Mouse (Mus musculus) limb, embryonic 12.5 days (tissue): ENCODE results near the gene Trpc5. TPM values are rescaled to one million over a fixed set of nuclear protein-coding genes. Genes with fewer than 3 reads are reported as not detected.

Experiments used
- ATAC-seq: fragments of 200-750 bp; cut with Nextera tagmentation; 2 replicates; pipeline ENCODE4 v1.8.0; 2017; ENCODE audit warnings: low read depth, moderate TSS enrichment; ENCODE audit not compliant: insufficient number of reproducible peaks, insufficient read depth, low FRiP score, low TSS enrichment
- H3K27ac ChIP-seq: fragments of 300-500 bp; sonication (generic); 2 replicates; pipeline ENCODE4 v1.5.1; 2016; ENCODE audit warnings: mild to moderate bottlenecking, moderate library complexity
- H3K27me3 ChIP-seq: fragments of 300-500 bp; sonication (generic); 2 replicates; pipeline ENCODE4 v1.6.1; 2016; ENCODE audit warnings: mild to moderate bottlenecking, moderate library complexity
- H3K36me3 ChIP-seq: fragments of 300-500 bp; sonication (generic); 2 replicates; pipeline ENCODE4 v1.6.1; 2016; ENCODE audit warnings: mild to moderate bottlenecking, moderate library complexity
- H3K4me1 ChIP-seq: fragments of 300-500 bp; sonication (generic); replicated peaks from 2 replicates; pipeline ENCODE4 v1.6.1; 2016
- H3K4me2 ChIP-seq: fragments of 300-500 bp; sonication (generic); 2 replicates; pipeline ENCODE4 v1.6.1; 2016; ENCODE audit warnings: mild to moderate bottlenecking, moderate library complexity
- H3K4me3 ChIP-seq: fragments of 300-500 bp; sonication (generic); replicated peaks from 2 replicates; pipeline ENCODE4 v1.5.1; 2016; ENCODE audit warnings: mild to moderate bottlenecking
- H3K9ac ChIP-seq: fragments of 300-500 bp; sonication (generic); replicated peaks from 2 replicates; pipeline ENCODE4 v1.6.1; 2016; ENCODE audit warnings: mild to moderate bottlenecking, moderate library complexity
- H3K9me3 ChIP-seq: fragments of 300-500 bp; sonication (generic); 2 replicates; pipeline ENCODE4 v1.6.1; 2016; ENCODE audit warnings: mild to moderate bottlenecking, moderate library complexity
- WGBS: fragments of 180-500 bp; shearing (Covaris S2); methylation state at CpG from one replicate; pipeline ENCODE4 v1.1.7; 2016; 5-methylcytosine and 5-hydroxymethylcytosine counted together
- polyA plus RNA-seq: library from polyadenylated mRNA; unstranded; fragments of >200 nt; fragmentation: Nextera tagmentation; extraction: Ambion mirVana; gene quantifications from 2 replicates; pipeline ENCODE4 v1.2.1, GENCODE M21; 2016

Trpc5 gene
- 0.14 and 0.31 TPM in 2 replicates for polyA plus RNA-seq

DNA sequence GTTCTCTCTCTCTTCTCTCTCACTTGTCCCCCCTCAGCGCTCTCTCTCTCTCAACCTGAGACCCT, at the start of gene Trpc5:
Gene Trpc5 (minus strand): TSS at position 39 of the 65 bp plus-strand sequence.
- ATAC-seq, result no peak
- Histone ChIP-seq H3K27ac (no peak within 1 kb of the TSS), H3K9me3 (no peaks in the 10 kb centered on the region), H3K4me3 (peak within 1 kb of the TSS; percentile 43), H3K4me1 (no peaks in the 10 kb centered on the region), H3K27me3 (peaks cover 49% of the 10 kb centered on the region), H3K4me2 (peak within 1 kb of the TSS; percentile 62), H3K9ac (peak within 1 kb of the TSS; percentile 27; the same call in 1 of the 2 replicates), H3K36me3 (no peaks in the 10 kb centered on the region)
- 14% methylated on average over 1 of the region's 1 CpGs for WGBS

DNA sequence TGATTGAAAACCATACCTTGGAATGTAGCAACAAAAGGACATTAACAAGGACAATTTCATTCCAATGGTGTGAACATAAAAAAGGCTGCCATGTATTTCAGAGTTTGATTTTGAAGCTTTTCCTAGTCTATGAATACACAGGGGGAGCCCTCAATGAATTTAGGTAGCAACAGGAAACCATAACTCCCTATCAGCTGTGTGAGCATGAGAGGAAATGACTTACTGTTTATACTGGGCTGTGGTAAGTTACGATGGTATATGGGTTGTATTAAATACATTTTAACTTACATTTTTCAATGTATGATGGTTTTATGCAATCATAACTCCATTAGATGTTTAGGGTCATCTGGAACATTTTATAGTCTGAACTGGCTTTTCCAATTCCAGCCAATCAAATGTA, 28.4 kb upstream of the Trpc5 start:
- no peak overlapping the region for H3K4me2 ChIP-seq
- H3K36me3 ChIP-seq, result no peaks in the 10 kb centered on the region
- no peak overlapping the region for H3K27ac ChIP-seq
- 82% methylated on average over 1 of the region's 1 CpGs for WGBS
- no peaks in the 10 kb centered on the region for H3K4me1 ChIP-seq
- H3K9ac ChIP-seq, result no peak overlapping the region
- H3K9me3 ChIP-seq, result no peaks in the 10 kb centered on the region
- H3K27me3 ChIP-seq, result no peaks in the 10 kb centered on the region; the same call in 1 of the 2 replicates
- H3K4me3 ChIP-seq, result no peak overlapping the region
- no peak for ATAC-seq

DNA sequence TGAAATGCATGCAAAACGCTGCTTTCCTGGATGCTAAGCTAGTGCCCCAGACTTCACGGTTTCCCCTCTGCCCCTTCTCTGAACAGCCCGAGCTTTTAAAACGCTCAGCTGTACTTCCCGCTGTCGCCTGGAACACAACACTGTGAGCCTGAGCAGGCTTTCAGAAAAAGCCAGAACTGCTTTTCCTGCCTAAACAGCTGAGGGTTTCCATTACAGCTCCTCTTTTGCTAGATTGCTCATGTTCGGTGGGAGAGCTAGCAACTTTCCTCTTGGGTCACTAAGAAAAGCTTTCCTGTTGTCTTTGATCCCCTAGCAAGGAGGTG, 1.8 kb upstream of the Trpc5 start:
- Histone ChIP-seq H3K27me3 (peaks cover 49% of the 10 kb centered on the region), H3K9ac (no peak overlapping the region), H3K9me3 (no peaks in the 10 kb centered on the region), H3K4me2 (peak overlapping the region; percentile 62), H3K36me3 (no peaks in the 10 kb centered on the region), H3K4me1 (no peaks in the 10 kb centered on the region), H3K27ac (no peak overlapping the region), H3K4me3 (peak overlapping the region; percentile 43)
- ATAC-seq, result no peak; the same call in 1 of the 2 replicates
- WGBS, result 24% methylated on average over 7 of the region's 7 CpGs

DNA sequence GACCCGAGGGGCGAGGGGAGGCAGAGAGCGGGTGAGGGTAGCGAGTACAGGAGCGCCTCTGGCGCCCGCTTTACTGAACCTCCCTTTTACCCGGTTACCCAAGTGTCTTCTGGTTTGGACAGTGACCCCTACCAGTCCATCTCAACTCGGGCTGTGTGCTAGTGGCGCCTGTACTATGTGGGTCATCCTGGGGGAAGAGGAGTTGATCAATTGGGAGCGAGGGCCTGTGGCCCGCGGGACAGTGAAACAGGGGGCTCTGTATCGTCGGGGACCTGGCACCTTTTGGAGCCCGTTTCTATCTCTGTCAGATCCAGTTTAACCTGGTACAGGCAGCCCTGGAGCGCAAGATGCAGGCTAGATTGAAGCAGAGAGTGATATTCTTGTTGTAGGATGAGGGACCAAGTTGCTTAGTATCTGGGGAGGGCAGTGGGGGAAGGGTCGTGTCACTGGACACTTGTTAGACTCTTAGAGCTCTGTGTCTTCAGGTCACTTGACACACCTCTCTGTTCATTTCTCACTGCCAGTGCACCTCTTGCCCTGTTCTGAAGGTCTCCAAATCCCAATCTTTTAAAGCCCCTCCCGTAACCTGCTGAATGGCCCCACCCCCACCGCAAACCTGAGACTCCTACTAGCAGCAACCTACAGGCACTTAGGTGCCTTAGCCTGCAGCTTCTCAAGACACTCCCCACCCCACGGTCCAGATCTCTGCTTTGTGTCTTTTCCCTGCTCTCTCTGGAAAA, 1.3 kb upstream of the Trpc5 start:
- Histone ChIP-seq H3K36me3 (no peaks in the 10 kb centered on the region), H3K9me3 (no peaks in the 10 kb centered on the region), H3K4me1 (no peaks in the 10 kb centered on the region), H3K4me3 (peak overlapping the region; percentile 43), H3K4me2 (peak overlapping the region; percentile 62), H3K27ac (no peak overlapping the region), H3K9ac (peak overlapping the region; percentile 27; the same call in 1 of the 2 replicates), H3K27me3 (peaks cover 49% of the 10 kb centered on the region)
- WGBS, result 9% methylated on average over 21 of the region's 21 CpGs
- peak; percentile 52 for ATAC-seq

DNA sequence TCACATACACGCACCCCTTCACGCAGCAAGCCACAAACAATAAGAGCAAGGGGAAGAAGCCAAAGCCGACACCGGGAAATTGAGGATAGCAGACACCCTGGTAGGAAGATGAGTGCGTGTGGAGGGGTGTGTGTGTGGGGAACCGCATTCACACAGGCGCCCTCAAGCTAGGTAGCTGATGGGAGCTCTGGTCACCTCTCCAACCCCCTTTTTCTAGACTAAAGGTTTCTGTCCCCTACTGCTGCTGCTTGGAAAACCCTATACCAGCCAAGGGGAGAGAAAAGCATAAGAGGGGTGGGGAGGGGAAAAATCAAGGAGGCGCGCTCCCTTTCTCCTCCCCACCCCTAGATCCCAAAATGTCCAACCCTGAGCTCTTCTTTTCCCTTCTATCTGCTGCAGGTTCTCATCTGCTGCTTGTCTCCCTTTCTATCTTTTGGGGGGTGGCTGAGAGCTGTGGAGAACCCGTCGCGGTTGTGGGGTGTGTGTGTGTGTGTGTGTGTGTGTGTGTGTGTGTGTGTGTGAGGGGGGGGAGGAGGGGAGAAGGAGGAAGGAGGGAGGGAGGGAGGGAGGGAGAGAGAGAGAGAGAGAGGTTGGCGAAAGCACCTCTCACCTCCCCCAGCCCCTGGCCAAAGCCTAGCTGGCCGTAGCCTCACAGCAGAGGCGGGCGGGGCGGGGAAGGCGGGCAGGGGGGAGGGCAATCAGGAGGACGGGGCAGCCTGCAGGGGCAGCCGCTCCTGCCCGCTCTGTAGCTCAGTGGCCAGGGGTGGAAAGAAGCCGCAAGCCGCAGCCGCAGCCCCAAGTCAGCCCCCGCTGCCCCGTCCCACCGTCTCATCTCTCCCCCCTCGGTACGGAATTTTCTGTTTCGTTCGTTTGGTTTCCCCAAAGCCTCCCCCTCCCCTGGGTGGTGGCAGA, 483 bp upstream of the Trpc5 start, which contains the start of gene Rtl4:
Gene Rtl4 (plus strand): TSS at position 701 of the 912 bp plus-strand sequence.
- H3K36me3 ChIP-seq, result no peaks in the 10 kb centered on the region
- peak; percentile 63; the same call in 1 of the 2 replicates for ATAC-seq
- H3K27ac ChIP-seq, result no peak within 1 kb of the TSS
- peaks cover 49% of the 10 kb centered on the region for H3K27me3 ChIP-seq
- 25% methylated on average over 26 of the region's 31 CpGs for WGBS
- peak within 1 kb of the TSS; percentile 62 for H3K4me2 ChIP-seq
- peak within 1 kb of the TSS; percentile 27; the same call in 1 of the 2 replicates for H3K9ac ChIP-seq
- H3K9me3 ChIP-seq, result no peaks in the 10 kb centered on the region
- H3K4me3 ChIP-seq, result peak within 1 kb of the TSS; percentile 43
- H3K4me1 ChIP-seq, result no peaks in the 10 kb centered on the region

DNA sequence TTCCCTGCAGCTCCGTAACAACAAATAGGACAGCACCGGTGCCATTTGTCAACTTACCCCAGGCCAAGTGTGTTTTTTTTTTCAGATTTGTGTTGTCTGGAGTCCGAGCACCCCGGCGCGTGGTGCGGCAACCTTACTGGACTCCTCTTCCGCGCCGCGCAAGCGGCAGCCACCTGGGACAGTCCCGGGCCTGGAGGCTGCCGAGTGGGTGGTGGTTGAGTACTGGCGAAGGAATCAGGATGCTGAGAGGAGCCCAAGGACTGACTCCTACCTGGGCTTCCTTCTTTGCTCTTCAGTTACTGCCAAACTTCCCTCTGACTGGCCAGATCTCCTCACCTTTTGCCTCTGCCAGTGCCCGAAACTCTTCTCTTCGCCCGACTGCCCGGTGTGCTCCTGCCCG, 238 bp downstream of the Trpc5 start:
- H3K9ac ChIP-seq, result no peak overlapping the region

DNA sequence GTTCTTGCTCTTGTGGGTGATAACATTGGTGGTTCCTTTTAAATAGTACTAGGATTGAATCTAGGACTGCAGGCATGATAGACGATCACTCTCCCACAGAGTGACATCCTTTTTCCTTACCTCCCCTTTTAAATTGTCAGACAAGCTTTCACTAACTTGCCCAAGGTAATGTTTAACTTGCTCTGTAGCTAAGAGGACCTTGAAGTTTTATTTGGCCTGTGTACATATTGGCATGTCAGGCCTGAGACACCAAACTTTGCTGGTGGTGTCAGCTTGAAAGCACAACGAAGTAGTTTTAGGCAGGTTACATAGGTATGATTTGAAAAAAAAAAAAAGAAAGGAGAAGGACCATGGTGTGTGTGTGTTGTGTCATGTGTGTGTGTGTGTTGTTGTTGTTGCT, 35.8 kb downstream of the Trpc5 start:
- no peak for ATAC-seq
- WGBS, result 85% methylated on average over 2 of the region's 2 CpGs

More for the DNA sequence above, 238 bp downstream of the Trpc5 start:
- H3K27me3 ChIP-seq, result peaks cover 49% of the 10 kb centered on the region
- H3K4me2 ChIP-seq, result peak overlapping the region; percentile 62
- H3K4me3 ChIP-seq, result peak overlapping the region; percentile 43
- H3K36me3 ChIP-seq, result no peaks in the 10 kb centered on the region
- no peaks in the 10 kb centered on the region for H3K9me3 ChIP-seq
- no peaks in the 10 kb centered on the region for H3K4me1 ChIP-seq
- ATAC-seq, result no peak
- H3K27ac ChIP-seq, result no peak overlapping the region
- WGBS, result 34% methylated on average over 17 of the region's 20 CpGs

DNA sequence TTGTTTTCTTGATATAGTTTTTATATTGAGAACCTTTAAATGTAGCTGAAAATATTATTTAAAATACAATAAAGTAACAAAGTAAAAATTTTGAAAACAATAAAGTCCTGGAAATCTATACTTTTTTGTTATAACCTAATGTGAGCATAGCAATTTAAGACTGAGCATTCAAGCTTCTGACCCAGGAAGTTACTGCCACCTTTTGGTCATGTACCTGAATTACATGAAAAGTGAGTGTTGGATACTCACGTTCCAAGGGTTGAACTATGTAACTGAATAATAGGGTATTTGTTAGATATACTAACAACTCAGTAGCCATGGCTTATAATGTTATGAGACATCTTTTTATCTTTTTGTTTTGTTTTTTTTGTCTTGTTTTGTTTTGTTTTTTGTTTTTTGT, 42.6 kb downstream of the Trpc5 start:
- no peaks in the 10 kb centered on the region for H3K9me3 ChIP-seq
- H3K27ac ChIP-seq, result no peak overlapping the region
- no peak overlapping the region for H3K4me3 ChIP-seq
- no peak for ATAC-seq
- 33% methylated on average over 1 of the region's 1 CpGs for WGBS
- no peaks in the 10 kb centered on the region for H3K27me3 ChIP-seq
- H3K9ac ChIP-seq, result no peak overlapping the region
- H3K36me3 ChIP-seq, result no peaks in the 10 kb centered on the region
- H3K4me1 ChIP-seq, result no peaks in the 10 kb centered on the region
- no peak overlapping the region for H3K4me2 ChIP-seq

More for the DNA sequence above, 35.8 kb downstream of the Trpc5 start:
- Histone ChIP-seq H3K4me1 (no peaks in the 10 kb centered on the region), H3K9me3 (no peaks in the 10 kb centered on the region), H3K27me3 (no peaks in the 10 kb centered on the region), H3K9ac (no peak overlapping the region), H3K27ac (no peak overlapping the region), H3K36me3 (no peaks in the 10 kb centered on the region), H3K4me2 (no peak overlapping the region), H3K4me3 (no peak overlapping the region)

DNA sequence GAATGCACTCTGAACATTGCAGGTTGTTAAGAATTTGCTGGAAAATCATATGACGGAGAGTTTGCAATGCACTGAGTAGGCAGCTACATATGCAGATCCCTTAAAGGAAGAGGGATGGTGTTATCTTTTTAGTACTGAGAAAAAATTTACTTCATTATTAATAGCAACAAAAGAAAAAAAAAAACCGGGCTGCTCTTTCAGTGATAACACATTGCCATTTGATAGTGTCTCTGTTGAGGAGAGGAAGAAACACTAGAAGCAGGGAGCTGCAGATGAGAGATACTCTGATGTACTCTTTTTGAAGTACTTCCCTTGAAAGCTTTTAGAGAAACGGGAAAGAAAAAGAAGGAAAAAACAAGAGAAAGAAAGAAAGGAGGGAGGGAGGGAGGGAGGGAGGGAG, 43.2 kb downstream of the Trpc5 start:
- Histone ChIP-seq H3K4me1 (no peaks in the 10 kb centered on the region), H3K4me2 (no peak overlapping the region), H3K4me3 (no peak overlapping the region), H3K9ac (no peak overlapping the region), H3K9me3 (no peaks in the 10 kb centered on the region), H3K27ac (no peak overlapping the region), H3K36me3 (no peaks in the 10 kb centered on the region), H3K27me3 (no peaks in the 10 kb centered on the region)
- ATAC-seq, result no peak
- WGBS, result 82% methylated on average over 2 of the region's 3 CpGs

DNA sequence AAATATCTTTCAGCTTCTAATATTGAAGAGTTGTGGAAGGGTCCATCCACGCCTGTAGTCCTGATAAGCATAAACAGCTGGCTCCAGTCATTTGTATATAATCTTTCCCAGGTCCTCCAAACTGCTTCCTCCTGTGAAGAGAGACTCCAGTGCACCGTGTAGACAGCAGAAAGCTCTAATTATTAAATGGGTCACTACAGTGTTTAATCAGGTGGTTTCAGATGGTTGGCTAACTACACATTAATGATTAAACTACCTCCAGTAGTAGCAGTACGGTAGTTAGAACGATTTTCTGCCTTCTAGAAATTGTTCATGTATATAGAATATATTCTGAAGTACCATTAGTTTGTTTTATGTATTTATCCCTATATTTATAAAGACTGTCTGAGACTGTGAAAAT, 75.2 kb downstream of the Trpc5 start:
- no peak overlapping the region for H3K4me3 ChIP-seq
- H3K27me3 ChIP-seq, result no peaks in the 10 kb centered on the region; the same call in 1 of the 2 replicates
- no peak for ATAC-seq
- H3K4me2 ChIP-seq, result no peak overlapping the region
- no peak overlapping the region for H3K9ac ChIP-seq
- H3K36me3 ChIP-seq, result no peaks in the 10 kb centered on the region
- 67% methylated on average over 4 of the region's 4 CpGs for WGBS
- H3K4me1 ChIP-seq, result no peaks in the 10 kb centered on the region
- H3K27ac ChIP-seq, result no peak overlapping the region
- H3K9me3 ChIP-seq, result no peaks in the 10 kb centered on the region

DNA sequence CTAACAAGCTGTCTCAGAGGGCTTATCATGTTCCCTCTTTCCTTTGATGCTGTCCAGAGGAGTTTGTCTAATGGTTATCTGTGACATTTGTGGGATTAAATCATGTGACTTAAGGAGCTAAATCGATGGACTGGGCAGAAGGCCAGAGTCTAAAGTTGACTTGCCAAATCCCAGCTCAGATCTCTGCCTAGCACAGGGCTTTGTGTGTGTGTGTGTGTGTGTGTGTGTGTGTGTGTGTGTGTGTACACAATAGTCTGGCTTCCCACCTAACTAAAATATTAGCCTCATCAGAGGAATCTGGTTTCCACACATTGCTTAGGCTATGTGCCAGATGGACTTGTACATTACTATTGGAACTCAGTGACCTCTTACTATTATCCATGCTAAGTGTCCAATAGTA, 151.5 kb downstream of the Trpc5 start:
- H3K9me3 ChIP-seq, result no peaks in the 10 kb centered on the region
- no peak overlapping the region for H3K4me2 ChIP-seq
- no peak overlapping the region for H3K9ac ChIP-seq
- no peaks in the 10 kb centered on the region for H3K4me1 ChIP-seq
- no peaks in the 10 kb centered on the region for H3K27me3 ChIP-seq
- no peaks in the 10 kb centered on the region for H3K36me3 ChIP-seq
- 44% methylated on average over 1 of the region's 1 CpGs for WGBS
- ATAC-seq, result no peak
- H3K27ac ChIP-seq, result no peak overlapping the region
- no peak overlapping the region for H3K4me3 ChIP-seq
